Mouse (Mus musculus): Measurements from ENCODE around the gene Ostm1. TPM values are rescaled to one million over a fixed set of nuclear protein-coding genes. Genes with fewer than 3 reads are reported as not detected.

Ostm1 gene
- polyA plus RNA-seq, 1 experiment = 41.7 TPM

GRCm38 (mm10) chr10:42593201-42593600, 9.6 kb downstream of the Ostm1 start:
- no peak for DNase-seq
- TF ChIP-seq POLR2A (IDR thresholded peaks at IDR 0.05; ENCODE audit: borderline replicate concordance, insufficient read depth, low read length) (no peak), CTCF (IDR thresholded peaks at IDR 0.05; ENCODE audit: borderline replicate concordance, insufficient read depth, low read depth, low read length) (no peak)
- Histone ChIP-seq H3K27me3 (ENCODE audit: control insufficient read depth, insufficient read depth, low read length) (peaks cover 14% of the 10 kb centered on the region; the same call in 1 of the 2 replicates), H3K4me3 (replicated peaks; ENCODE audit: insufficient read depth, low read depth, low read length) (no peak overlapping the region), H3K27ac (ENCODE audit: insufficient read depth, low read length) (no peak overlapping the region), H3K4me1 (ENCODE audit: control insufficient read depth, insufficient read depth, low read length) (no peaks in the 10 kb centered on the region)
- 37% methylated on average over 7 of the region's 7 CpGs for WGBS

GRCm38 (mm10) chr10:42598615-42599014, 15.0 kb downstream of the Ostm1 start:
- 83% methylated on average over 8 of the region's 8 CpGs for WGBS
- no peak for DNase-seq
- Histone ChIP-seq H3K4me1 (ENCODE audit: control insufficient read depth, insufficient read depth, low read length) (no peaks in the 10 kb centered on the region), H3K27ac (ENCODE audit: insufficient read depth, low read length) (no peak overlapping the region), H3K27me3 (ENCODE audit: control insufficient read depth, insufficient read depth, low read length) (peaks cover 2% of the 10 kb centered on the region; the same call in 1 of the 2 replicates), H3K4me3 (replicated peaks; ENCODE audit: insufficient read depth, low read depth, low read length) (no peak overlapping the region)
- TF ChIP-seq POLR2A (IDR thresholded peaks at IDR 0.05; ENCODE audit: borderline replicate concordance, insufficient read depth, low read length) = no peak
- TF ChIP-seq CTCF (IDR thresholded peaks at IDR 0.05; ENCODE audit: borderline replicate concordance, insufficient read depth, low read depth, low read length) = no peak

GRCm38 (mm10) chr10:42601556-42601955, 17.9 kb downstream of the Ostm1 start:
- no peak for DNase-seq
- Histone ChIP-seq H3K27ac (ENCODE audit: insufficient read depth, low read length) (no peak overlapping the region), H3K27me3 (ENCODE audit: control insufficient read depth, insufficient read depth, low read length) (no peaks in the 10 kb centered on the region; the same call in 1 of the 2 replicates), H3K4me1 (ENCODE audit: control insufficient read depth, insufficient read depth, low read length) (no peaks in the 10 kb centered on the region), H3K4me3 (replicated peaks; ENCODE audit: insufficient read depth, low read depth, low read length) (no peak overlapping the region)
- TF ChIP-seq CTCF (IDR thresholded peaks at IDR 0.05; ENCODE audit: borderline replicate concordance, insufficient read depth, low read depth, low read length) (peak; percentile 22; the same call in 1 of the 2 replicates), POLR2A (IDR thresholded peaks at IDR 0.05; ENCODE audit: borderline replicate concordance, insufficient read depth, low read length) (no peak)
- WGBS = 29% methylated on average over 10 of the region's 10 CpGs

- no peak for DNase-seq
- Histone ChIP-seq H3K27me3 (ENCODE audit: control insufficient read depth, insufficient read depth, low read length) (no peaks in the 10 kb centered on the region), H3K27ac (ENCODE audit: insufficient read depth, low read length) (no peak overlapping the region), H3K4me3 (replicated peaks; ENCODE audit: insufficient read depth, low read depth, low read length) (no peak overlapping the region), H3K4me1 (ENCODE audit: control insufficient read depth, insufficient read depth, low read length) (no peaks in the 10 kb centered on the region)
- TF ChIP-seq CTCF (IDR thresholded peaks at IDR 0.05; ENCODE audit: borderline replicate concordance, insufficient read depth, low read depth, low read length) (no peak), POLR2A (IDR thresholded peaks at IDR 0.05; ENCODE audit: borderline replicate concordance, insufficient read depth, low read length) (no peak)
- 62% methylated on average over 2 of the region's 2 CpGs for WGBS
These were observed 21.3 kb downstream of the Ostm1 start for GRCm38 (mm10) chr10:42604874-42605273.

- Histone ChIP-seq H3K27me3 (ENCODE audit: control insufficient read depth, insufficient read depth, low read length) (no peaks in the 10 kb centered on the region; the same call in 1 of the 2 replicates), H3K4me1 (ENCODE audit: control insufficient read depth, insufficient read depth, low read length) (no peaks in the 10 kb centered on the region), H3K4me3 (replicated peaks; ENCODE audit: insufficient read depth, low read depth, low read length) (no peak overlapping the region), H3K27ac (ENCODE audit: insufficient read depth, low read length) (no peak overlapping the region)
- no peak for DNase-seq
- 63% methylated on average over 4 of the region's 4 CpGs for WGBS
- no peak for TF ChIP-seq POLR2A (IDR thresholded peaks at IDR 0.05; ENCODE audit: borderline replicate concordance, insufficient read depth, low read length)
- no peak for TF ChIP-seq CTCF (IDR thresholded peaks at IDR 0.05; ENCODE audit: borderline replicate concordance, insufficient read depth, low read depth, low read length)
These were observed 23.1 kb downstream of the Ostm1 start for GRCm38 (mm10) chr10:42606757-42607156.

- H3K4me1 ChIP-seq (ENCODE audit: control insufficient read depth, insufficient read depth, low read length) = no peaks in the 10 kb centered on the region
- 9% methylated on average over 12 of the region's 12 CpGs for WGBS
- peaks cover 5% of the 10 kb centered on the region; the same call in 1 of the 2 replicates for H3K27me3 ChIP-seq (ENCODE audit: control insufficient read depth, insufficient read depth, low read length)
- H3K4me3 ChIP-seq (replicated peaks; ENCODE audit: insufficient read depth, low read depth, low read length) = no peak overlapping the region
- TF ChIP-seq POLR2A (IDR thresholded peaks at IDR 0.05; ENCODE audit: borderline replicate concordance, insufficient read depth, low read length) (no peak), CTCF (IDR thresholded peaks at IDR 0.05; ENCODE audit: borderline replicate concordance, insufficient read depth, low read depth, low read length) (no peak)
- H3K27ac ChIP-seq (ENCODE audit: insufficient read depth, low read length) = no peak overlapping the region
- no peak for DNase-seq
These were observed 29.5 kb downstream of the Ostm1 start for GRCm38 (mm10) chr10:42613075-42613474.

- Histone ChIP-seq H3K27ac (ENCODE audit: insufficient read depth, low read length) (no peak overlapping the region), H3K4me3 (replicated peaks; ENCODE audit: insufficient read depth, low read depth, low read length) (no peak overlapping the region), H3K4me1 (ENCODE audit: control insufficient read depth, insufficient read depth, low read length) (no peaks in the 10 kb centered on the region), H3K27me3 (ENCODE audit: control insufficient read depth, insufficient read depth, low read length) (peaks cover 5% of the 10 kb centered on the region; the same call in 1 of the 2 replicates)
- 3% methylated on average over 38 of the region's 40 CpGs for WGBS
- DNase-seq = no peak
- TF ChIP-seq CTCF (IDR thresholded peaks at IDR 0.05; ENCODE audit: borderline replicate concordance, insufficient read depth, low read depth, low read length) (no peak), POLR2A (IDR thresholded peaks at IDR 0.05; ENCODE audit: borderline replicate concordance, insufficient read depth, low read length) (no peak)
These were observed 30.2 kb downstream of the Ostm1 start for GRCm38 (mm10) chr10:42613639-42614381.

- peaks cover 6% of the 10 kb centered on the region; the same call in 1 of the 2 replicates for H3K27me3 ChIP-seq (ENCODE audit: control insufficient read depth, insufficient read depth, low read length)
- 15% methylated on average over 9 of the region's 9 CpGs for WGBS
These were observed 31.1 kb downstream of the Ostm1 start for GRCm38 (mm10) chr10:42614766-42615165.

More at GRCm38 (mm10) chr10:42614766-42615165, 31.1 kb downstream of the Ostm1 start:
- H3K4me3 ChIP-seq (replicated peaks; ENCODE audit: insufficient read depth, low read depth, low read length) = no peak overlapping the region
- no peak overlapping the region for H3K27ac ChIP-seq (ENCODE audit: insufficient read depth, low read length)
- no peak for TF ChIP-seq CTCF (IDR thresholded peaks at IDR 0.05; ENCODE audit: borderline replicate concordance, insufficient read depth, low read depth, low read length)
- no peak for TF ChIP-seq POLR2A (IDR thresholded peaks at IDR 0.05; ENCODE audit: borderline replicate concordance, insufficient read depth, low read length)
- no peaks in the 10 kb centered on the region for H3K4me1 ChIP-seq (ENCODE audit: control insufficient read depth, insufficient read depth, low read length)
- DNase-seq = no peak

Measured in cerebellum, adult 2 months (tissue).